Mouse (Mus musculus) 3T3-L1 (cell line): Measurements from ENCODE around the gene Tmem117.

Source experiments
- DNase-seq: peaks from one replicate; pipeline ENCODE4 v3.0.0-alpha.2; 2015; ENCODE audit warnings: low read depth, low spot score

The Tmem117 gene

DNA sequence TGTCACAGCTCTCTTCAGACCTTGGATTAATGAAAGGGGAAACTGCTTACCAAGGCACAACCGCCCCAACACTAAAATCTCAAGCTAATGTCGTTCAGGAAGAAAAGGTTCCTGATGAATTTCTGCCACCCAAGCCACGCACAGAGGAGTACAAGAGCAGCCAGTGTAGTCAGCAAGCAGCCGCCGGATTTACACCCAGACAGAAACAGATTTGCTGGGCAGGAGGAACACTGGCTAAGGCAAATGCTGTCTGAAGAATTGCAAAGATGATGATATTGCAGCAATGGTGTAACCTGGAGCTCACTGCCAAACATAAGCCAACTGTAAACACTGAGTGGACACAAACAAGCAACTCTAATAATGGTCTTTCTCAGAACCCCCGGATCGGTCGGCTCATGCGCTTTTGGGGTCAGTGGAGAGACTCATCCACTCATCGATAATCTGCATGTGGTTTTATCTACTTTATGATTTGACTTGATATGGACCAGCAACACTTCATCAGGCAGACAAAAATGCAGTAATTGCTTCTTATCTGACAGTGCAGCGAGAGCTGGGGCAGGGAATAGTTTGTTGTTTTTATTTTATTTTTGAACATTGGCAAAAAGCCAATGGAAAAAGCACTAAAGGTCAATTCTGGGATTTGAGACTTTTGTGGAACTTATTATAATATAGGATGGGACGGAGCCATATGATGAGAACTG, 509.8 kb downstream of the Tmem117 start:
- no peak for DNase-seq

DNA sequence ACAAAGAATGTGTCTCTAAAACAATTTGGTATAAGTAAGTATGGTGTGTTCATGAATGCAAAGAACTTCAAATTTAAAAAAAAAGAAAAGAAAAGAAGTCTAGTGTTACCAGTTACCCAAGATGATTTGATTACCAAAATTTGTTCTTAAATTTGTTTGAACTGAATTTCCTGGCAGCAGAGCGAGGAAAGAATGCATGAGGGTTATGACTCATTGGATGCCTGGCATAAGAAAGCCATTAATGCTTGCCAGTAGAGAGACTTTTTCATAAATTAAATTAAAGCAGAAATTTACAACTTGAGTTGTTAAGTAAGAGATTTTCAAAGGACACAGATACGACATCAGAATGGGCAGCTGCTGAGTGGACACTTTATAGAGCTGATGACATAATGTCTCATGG, 515.1 kb downstream of the Tmem117 start:
- peak; percentile 49 for DNase-seq

DNA sequence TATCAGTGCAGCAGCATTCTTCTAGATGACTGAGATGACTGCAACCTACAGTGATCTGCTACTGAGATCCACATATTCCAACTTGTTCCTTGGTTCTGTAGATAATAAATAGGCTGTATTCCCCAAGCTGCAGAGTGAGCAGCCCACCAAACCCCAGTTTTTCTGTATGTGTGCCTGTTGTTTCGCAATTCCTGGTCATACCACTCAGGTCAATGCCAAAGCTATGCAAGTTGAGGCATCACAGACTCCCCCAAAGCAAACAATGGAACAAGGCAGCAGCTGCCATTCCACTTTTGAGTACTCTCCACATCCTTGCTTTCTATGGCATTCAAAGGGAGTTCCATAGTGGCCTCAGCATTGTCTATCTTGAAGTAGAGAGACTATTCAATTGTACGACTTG, 516.1 kb downstream of the Tmem117 start:
- no peak for DNase-seq
